Comparison of ENCODE assay signal across 8 mouse cellular contexts in genomic region chr17:26202737-26203136, GRCm38 (mm10). TPM values are rescaled to one million over a fixed set of nuclear protein-coding genes. Genes with fewer than 3 reads are reported as not detected.
DNase-seq lines count a peak whose midpoint lies in the region; ATAC-seq and TF ChIP-seq lines count a peak whose summit lies in the region.

Gene Rgs11, plus strand, starts transcription at chr17:26202951.

- ATAC-seq in megakaryocyte, adult 5-6 weeks (ENCODE audit: poor library complexity, severe bottlenecking) = 0 out of 2 replicates have a peak, but pooled peaks have one; percentile 33

- H3K36me3 ChIP-seq in C2C12 (ENCODE audit: control insufficient read depth, insufficient read depth) = no peaks in the 10 kb centered on the region
- H3K36me3 ChIP-seq in hindbrain, embryonic 10.5 days = peaks cover 15% of the 10 kb centered on the region

- 0 out of 2 replicates have a peak within 1 kb of the TSS, but pooled peaks have one; percentile 50 for H3K27ac ChIP-seq in hindbrain, embryonic 10.5 days

- H3K9me3 ChIP-seq in hindbrain, embryonic 10.5 days = no peaks in the 10 kb centered on the region

- no peaks in the 10 kb centered on the region for H3K79me3 ChIP-seq in C2C12 (ENCODE audit: low read depth)

- no peaks in the 10 kb centered on the region for H3K79me2 ChIP-seq in C2C12 (ENCODE audit: control insufficient read depth, insufficient read depth)

- peak within 1 kb of the TSS; percentile 54 for H3ac ChIP-seq in C2C12 (ENCODE audit: control insufficient read depth, insufficient read length, low read depth)

- intact Hi-C loops in left cerebral cortex, postnatal 14 days (cut with DNase I) = no loop called here

- TF ChIP-seq CTCF in C2C12 (IDR thresholded peaks at IDR 0.05; ENCODE audit: control insufficient read depth, insufficient read depth, insufficient read length) = no peak

- no peaks in the 10 kb centered on the region for H3K27me3 ChIP-seq in C2C12 (ENCODE audit: control insufficient read depth, insufficient read depth, insufficient read length)
- H3K27me3 ChIP-seq in hindbrain, embryonic 10.5 days (ENCODE audit: insufficient read depth, poor library complexity, severe bottlenecking) = peaks cover 83% of the 10 kb centered on the region

- H3K4me1 ChIP-seq in hindbrain, embryonic 10.5 days (replicated peaks) = peaks cover 50% of the 10 kb centered on the region

- DNase-seq in cerebellum, postnatal 10 days = peak; percentile 43
- no peak for DNase-seq in cerebellum, adult 9-10 months
- peak; percentile 23 to 41 for DNase-seq in cerebellum, postnatal 36 days
- no peak for DNase-seq in hindbrain, embryonic 10.5 days (ENCODE audit: low spot score)
- DNase-seq in left cerebral cortex, postnatal 14 days (ENCODE audit: low spot score in 2 of 2) = peak; percentile 52 to 57
- DNase-seq in spleen, postnatal 4 days (ENCODE audit: low spot score in 2 of 2) = peak; percentile 64 to 83

- 3% methylated on average over 22 of the region's 22 CpGs for WGBS in hindbrain, embryonic 10.5 days

- H3K4me3 ChIP-seq in C2C12 (ENCODE audit: insufficient read depth, poor library complexity, severe bottlenecking) = peak within 1 kb of the TSS; percentile 18
- peak within 1 kb of the TSS; percentile 64 for H3K4me3 ChIP-seq in hindbrain, embryonic 10.5 days

TF ChIP-seq in C2C12, 6 proteins besides CTCF, POLR2A, EP300 and RAD21:
- TF ChIP-seq CEBPB (IDR thresholded peaks at IDR 0.05; ENCODE audit: low read depth) (no peak), MYOG (IDR thresholded peaks at IDR 0.05; ENCODE audit: control insufficient read depth, extremely low read depth, insufficient read length) (no peak), MYOD1 (IDR thresholded peaks at IDR 0.05; ENCODE audit: control insufficient read depth, insufficient read length, low read depth) (no peak), MAX (IDR thresholded peaks at IDR 0.05) (no peak), USF1 (IDR thresholded peaks at IDR 0.05; ENCODE audit: low read depth) (no peak), FOSL1 (IDR thresholded peaks at IDR 0.05; ENCODE audit: insufficient read depth, low read length, poor library complexity, severe bottlenecking) (no peak)
TF ChIP-seq in C2C12: peak in this region for 0.

RNA-seq across cellular contexts. Expression of gene Rgs11, which starts in this region (rescaled TPM):
- polyA plus RNA-seq in C2C12 (2012; fragmentation: generic; extraction: Trizol) = not detected
- polyA plus RNA-seq in hindbrain, embryonic 10.5 days (2016; fragmentation: Nextera tagmentation; extraction: Ambion mirVana) = 0.81 and 1.5 TPM in 2 replicates
- total RNA-seq in left cerebral cortex, postnatal 14 days (2021) = 10 to 100 TPM; 56.1 to 56.2 TPM
- total RNA-seq in megakaryocyte, adult 5-6 weeks (2015) = not detected in 2 replicates
- total RNA-seq in megakaryocyte, adult 5-6 weeks (2017) = 0.55 TPM in 1 of 2 replicates, not detected in the other

Comparison
In these comparisons a context has a peak if more than half of its experiments do, and no peak if none do; other contexts are left out.
1. RNA of gene Rgs11 (total RNA-seq): 56.1 to 56.2 TPM in left cerebral cortex, postnatal 14 days; 0.55 TPM in megakaryocyte, adult 5-6 weeks; every median in the first group is over 10 times any median in the second.
2. DNase-seq: peak in cerebellum, postnatal 10 days (2 of 2), cerebellum, postnatal 36 days (2 of 2), left cerebral cortex, postnatal 14 days (2 of 2) and spleen, postnatal 4 days (2 of 2); none in cerebellum, adult 9-10 months (single experiment) and hindbrain, embryonic 10.5 days (single experiment).
3. Peak in ATAC-seq in megakaryocyte, adult 5-6 weeks; RNA of the gene not detected or under 1 TPM.